Mouse (Mus musculus) kidney, postnatal 0 days (tissue): Measurements from ENCODE around the gene Nup153. TPM values are rescaled to one million over a fixed set of nuclear protein-coding genes. Genes with fewer than 3 reads are reported as not detected.

Experiments used
- ATAC-seq: fragments of 200-750 bp; cut with Nextera tagmentation; replicated peaks from 2 replicates; pipeline ENCODE4 v1.8.0; 2017; ENCODE audit warnings: low read depth, moderate number of reproducible peaks, moderate TSS enrichment, moderate library complexity; ENCODE audit not compliant: low FRiP score
- DNase-seq: peaks from one replicate; pipeline ENCODE4 v3.0.0-alpha.2; 2016; ENCODE audit warnings: low spot score
- H3K27ac ChIP-seq: fragments of 300-500 bp; sonication (generic); 2 replicates; pipeline ENCODE4 v1.5.1; 2014; ENCODE audit warnings: mild to moderate bottlenecking
- H3K27me3 ChIP-seq: fragments of 300-500 bp; sonication (generic); 2 replicates; pipeline ENCODE4 v1.6.1; 2014; ENCODE audit warnings: low read length, mixed read lengths; ENCODE audit not compliant: insufficient read depth
- H3K36me3 ChIP-seq: fragments of 300-500 bp; sonication (generic); 2 replicates; pipeline ENCODE4 v1.6.1; 2014; ENCODE audit warnings: low read length, mixed read lengths; ENCODE audit not compliant: insufficient read depth
- H3K4me1 ChIP-seq: fragments of 300-500 bp; sonication (generic); replicated peaks from 2 replicates; pipeline ENCODE4 v1.6.1; 2014; ENCODE audit warnings: antibody characterized with exemption, low read length, mixed read lengths; ENCODE audit not compliant: insufficient read depth
- H3K4me2 ChIP-seq: fragments of 300-500 bp; sonication (generic); 2 replicates; pipeline ENCODE4 v1.6.1; 2014; ENCODE audit warnings: mild to moderate bottlenecking, low read length, moderate library complexity, mixed read lengths
- H3K4me3 ChIP-seq: fragments of 300-500 bp; sonication (generic); replicated peaks from 2 replicates; pipeline ENCODE4 v1.5.1; 2014; ENCODE audit warnings: low read depth, low read length
- H3K9ac ChIP-seq: fragments of 300-500 bp; sonication (generic); 2 replicates; pipeline ENCODE4 v1.6.1; 2014; ENCODE audit warnings: low read depth, low read length
- H3K9me3 ChIP-seq: fragments of 300-500 bp; sonication (generic); replicated peaks from 2 replicates; pipeline ENCODE4 v1.6.1; 2016; ENCODE audit warnings: low read length, inconsistent platforms, mixed read lengths
- CTCF ChIP-seq: IDR thresholded peaks from 2 replicates; pipeline ENCODE4 v1.5.1; 2016; ENCODE audit warnings: antibody characterized with exemption, low read depth, mild to moderate bottlenecking, moderate library complexity
- WGBS: fragments of 180-500 bp; shearing (Covaris S2); extraction: QIAGEN DNeasy Blood & Tissue Kit; methylation state at CpG from one replicate; pipeline ENCODE4 v1.1.7; 2014; 5-methylcytosine and 5-hydroxymethylcytosine counted together
- polyA plus RNA-seq: library from polyadenylated mRNA; unstranded; fragments of >200 nt; fragmentation: Nextera tagmentation; extraction: Ambion mirVana; gene quantifications from 2 replicates; pipeline ENCODE4 v1.2.1, GENCODE M21; 2015

The Nup153 gene
- polyA plus RNA-seq, 1 experiment from 2014 or later, result 17.7 TPM

- Histone ChIP-seq H3K36me3 (peaks cover 25% of the 10 kb centered on the region), H3K9me3 (no peaks in the 10 kb centered on the region), H3K4me3 (no peak overlapping the region), H3K4me2 (no peak overlapping the region), H3K27ac (no peak overlapping the region), H3K9ac (no peak overlapping the region), H3K27me3 (no peaks in the 10 kb centered on the region), H3K4me1 (no peaks in the 10 kb centered on the region)
- no peak for TF ChIP-seq CTCF
- 82% methylated on average over 4 of the region's 4 CpGs for WGBS
- no peak for DNase-seq
- no peak for ATAC-seq
These were observed 37.0 kb downstream of the Nup153 start for GRCm38 (mm10) chr13:46690559-46691241.

- WGBS, result 87% methylated on average over 1 of the region's 1 CpGs
- no peak for DNase-seq
- Histone ChIP-seq H3K4me1 (no peaks in the 10 kb centered on the region), H3K4me2 (no peak overlapping the region), H3K9me3 (no peaks in the 10 kb centered on the region), H3K27ac (no peak overlapping the region), H3K36me3 (peaks cover 27% of the 10 kb centered on the region), H3K27me3 (no peaks in the 10 kb centered on the region), H3K9ac (no peak overlapping the region), H3K4me3 (no peak overlapping the region)
- no peak for TF ChIP-seq CTCF
- ATAC-seq, result no peak
These were observed 44.4 kb downstream of the Nup153 start for GRCm38 (mm10) chr13:46683370-46683769.

GRCm38 (mm10) chr13:46682921-46683320, 44.8 kb downstream of the Nup153 start:
- no peak overlapping the region for H3K4me2 ChIP-seq
- H3K36me3 ChIP-seq, result peaks cover 31% of the 10 kb centered on the region
- H3K9me3 ChIP-seq, result no peaks in the 10 kb centered on the region
- no peak overlapping the region for H3K9ac ChIP-seq
- TF ChIP-seq CTCF, result no peak
- no peak overlapping the region for H3K4me3 ChIP-seq
- 86% methylated on average over 2 of the region's 2 CpGs for WGBS
- no peaks in the 10 kb centered on the region for H3K4me1 ChIP-seq
- DNase-seq (no peak), ATAC-seq (no peak)
- H3K27me3 ChIP-seq, result no peaks in the 10 kb centered on the region
- H3K27ac ChIP-seq, result no peak overlapping the region

GRCm38 (mm10) chr13:46677721-46678120, 50.0 kb downstream of the Nup153 start:
- 91% methylated on average over 4 of the region's 4 CpGs for WGBS
- peaks cover 22% of the 10 kb centered on the region; the same call in 1 of the 2 replicates for H3K36me3 ChIP-seq

GRCm38 (mm10) chr13:46674601-46675000, 53.1 kb downstream of the Nup153 start:
- H3K27ac ChIP-seq, result no peak overlapping the region
- H3K27me3 ChIP-seq, result no peaks in the 10 kb centered on the region
- ATAC-seq, result no peak
- DNase-seq, result no peak
- 0 out of 2 replicates have a peak, but pooled peaks cover 6% of the 10 kb centered on the region for H3K4me1 ChIP-seq
- 0 out of 2 replicates have a peak, but pooled peaks cover 22% of the 10 kb centered on the region for H3K36me3 ChIP-seq
- no peak for TF ChIP-seq CTCF
- no peak overlapping the region for H3K9ac ChIP-seq
- WGBS, result 83% methylated on average over 2 of the region's 2 CpGs
- no peak overlapping the region for H3K4me2 ChIP-seq
- H3K4me3 ChIP-seq, result no peak overlapping the region
- H3K9me3 ChIP-seq, result no peaks in the 10 kb centered on the region

More at GRCm38 (mm10) chr13:46677721-46678120, 50.0 kb downstream of the Nup153 start:
- no peak for ATAC-seq
- Histone ChIP-seq H3K4me3 (no peak overlapping the region), H3K4me2 (no peak overlapping the region), H3K9ac (no peak overlapping the region), H3K27me3 (no peaks in the 10 kb centered on the region), H3K27ac (no peak overlapping the region), H3K4me1 (no peaks in the 10 kb centered on the region), H3K9me3 (no peaks in the 10 kb centered on the region)
- no peak for TF ChIP-seq CTCF
- no peak for DNase-seq

GRCm38 (mm10) chr13:46670514-46670913, 57.2 kb downstream of the Nup153 start:
- Histone ChIP-seq H3K36me3 (0 out of 2 replicates have a peak, but pooled peaks cover 14% of the 10 kb centered on the region), H3K4me3 (peak overlapping the region; percentile 80), H3K9ac (peak overlapping the region; percentile 82), H3K9me3 (no peaks in the 10 kb centered on the region), H3K4me1 (0 out of 2 replicates have a peak, but pooled peaks cover 6% of the 10 kb centered on the region), H3K27me3 (no peaks in the 10 kb centered on the region), H3K4me2 (peak overlapping the region; percentile 92), H3K27ac (no peak overlapping the region)
- no peak for TF ChIP-seq CTCF
- 63% methylated on average over 9 of the region's 9 CpGs for whole genome bisulfite sequencing
- ATAC-seq, result no peak
- DNase-seq, result no peak
